Mouse (Mus musculus) pancreas, adult 10 weeks (tissue): Measurements from ENCODE around the gene Scn3a. TPM values are rescaled to one million over a fixed set of nuclear protein-coding genes. Genes with fewer than 3 reads are reported as not detected.

ENCODE experiments used
- polyA plus RNA-seq: library from polyadenylated mRNA; stranded (reverse); fragments of 350-450 nt; fragmentation: Illumina TruSeq; extraction: RNeasy Lipid Tissue Mini Kit (QIAGEN cat#74804); gene quantifications from one replicate; pipeline ENCODE4 v1.2.3, GENCODE M21; 2015; ENCODE audit warnings: low read depth, low replicate concordance; ENCODE audit not compliant: insufficient read depth

The Scn3a gene
- polyA plus RNA-seq, result 0.44 TPM

DNA sequence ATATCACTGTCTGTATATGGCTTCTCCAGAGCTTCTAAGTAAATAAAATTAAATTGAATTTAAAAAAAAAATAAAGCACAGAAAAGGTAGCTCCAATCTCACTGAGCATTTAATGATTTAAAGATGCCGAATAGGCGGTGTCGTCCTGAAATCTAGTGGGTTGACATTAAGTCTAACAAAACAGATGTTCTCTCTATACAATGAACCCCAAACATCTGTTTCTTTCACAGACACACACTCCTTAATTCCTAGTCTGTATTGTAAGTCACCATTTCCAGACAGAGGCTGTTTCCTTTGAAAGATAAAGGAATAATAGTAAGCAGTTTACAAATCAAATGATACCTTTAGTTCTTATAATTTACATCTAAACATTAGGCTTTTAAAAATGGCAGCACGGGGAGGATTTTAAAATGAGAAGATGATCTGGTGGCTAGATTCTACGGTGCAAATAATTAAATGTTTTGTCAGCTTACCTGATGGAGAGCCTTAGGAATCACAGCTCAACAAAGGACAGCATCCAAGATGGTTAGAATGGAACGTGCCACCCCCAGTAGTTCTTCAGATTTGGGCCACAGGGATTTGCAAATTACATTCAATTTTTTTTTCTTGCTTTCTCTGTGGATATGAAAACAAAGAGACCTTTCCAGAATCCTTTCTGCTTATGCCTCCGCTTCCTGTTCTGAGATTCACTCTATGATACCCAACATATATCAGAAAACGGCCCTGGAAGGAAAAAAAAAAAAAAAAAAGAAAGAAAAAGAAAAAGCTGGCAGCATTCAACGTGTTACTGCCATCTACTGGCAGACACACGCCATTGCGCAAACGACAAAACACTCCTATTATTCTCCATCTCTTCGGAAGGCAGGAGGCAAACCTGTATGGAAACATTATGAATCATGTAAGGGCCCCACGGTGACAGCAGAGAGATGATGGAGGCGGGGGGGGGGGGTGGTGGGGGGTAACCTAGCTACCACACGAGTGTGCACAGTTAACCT, at the start of gene Scn3a:
Gene Scn3a, minus strand, starts transcription at position 835 of the 995 bp plus-strand sequence.

Other genes starting within 250 kb of the Scn3a start
- 1.7 TPM for gene Slc38a11, start 203.6 kb downstream of the Scn3a start, polyA plus RNA-seq
- gene Scn2a, start 53.1 kb upstream of the Scn3a start, polyA plus RNA-seq, result not detected